Mouse (Mus musculus): ENCODE measurements at regions not wholly inside any gene's neighbourhood (a gene's known extent, or its start where the extent isn't known, plus 50 kb on each side); places are given as distances from the start of the nearest gene placed in this dataset.

DNA sequence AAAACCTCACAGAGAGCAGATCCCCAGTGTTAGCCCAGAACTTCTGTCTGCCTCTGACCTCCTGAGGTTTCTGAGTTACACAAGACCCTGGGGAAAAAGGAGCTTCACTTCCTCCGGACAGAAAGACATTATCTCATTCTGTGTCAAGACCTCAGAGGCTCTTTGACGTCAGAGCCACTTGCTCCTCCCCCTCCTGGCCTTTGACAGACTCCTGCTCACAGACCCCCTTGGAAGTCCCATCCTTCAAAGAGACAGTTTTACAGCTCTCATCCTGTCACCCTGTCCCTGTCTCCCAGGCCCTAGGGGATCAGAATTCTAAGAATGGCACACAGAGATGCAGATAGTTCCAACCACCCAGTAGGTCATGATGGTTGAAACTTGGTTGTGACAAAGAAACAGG lies 206.2 kb upstream of the Tnp1 start:
- no peak for DNase-seq (ENCODE audit: low spot score)

DNA sequence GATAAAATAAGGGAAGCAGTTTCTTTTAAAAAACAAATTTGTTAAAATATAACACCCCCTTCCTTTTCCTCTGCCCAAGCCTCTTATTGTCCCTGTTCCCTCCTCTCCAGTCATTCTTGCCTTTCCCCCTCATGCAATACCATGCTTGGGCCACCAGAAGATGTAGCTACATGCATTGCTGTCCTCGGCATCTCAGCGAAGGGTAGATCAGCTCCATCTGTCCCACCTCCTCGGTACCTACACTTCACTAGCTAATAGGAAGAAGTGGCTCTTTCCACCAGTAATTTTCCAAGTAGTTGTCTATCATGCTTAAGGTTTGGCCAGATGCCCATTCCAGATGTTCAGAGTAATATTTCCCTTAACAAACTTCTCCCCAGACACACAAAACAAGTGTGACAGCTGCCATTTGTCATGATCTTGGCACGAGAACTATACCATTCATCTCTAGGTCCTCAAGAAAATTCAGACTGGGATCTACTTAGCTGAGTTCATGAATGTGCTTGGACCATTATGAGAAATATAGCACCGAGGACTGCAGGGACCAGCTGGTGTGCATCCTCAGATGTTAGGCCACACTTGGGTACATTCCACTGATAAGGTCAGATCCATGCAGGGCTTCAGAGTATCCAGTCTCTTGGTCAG lies 198.7 kb upstream of the Tnp1 start:
- no peak for DNase-seq (ENCODE audit: low spot score)

GRCm38 (mm10) chr1:73207421-73207820 lies 191.7 kb upstream of the Tnp1 start:
- no peak for DNase-seq (ENCODE audit: low spot score)

- no peak for DNase-seq (ENCODE audit: low spot score)
Observed at GRCm38 (mm10) chr1:73205788-73206187, 190.1 kb upstream of the Tnp1 start.

DNA sequence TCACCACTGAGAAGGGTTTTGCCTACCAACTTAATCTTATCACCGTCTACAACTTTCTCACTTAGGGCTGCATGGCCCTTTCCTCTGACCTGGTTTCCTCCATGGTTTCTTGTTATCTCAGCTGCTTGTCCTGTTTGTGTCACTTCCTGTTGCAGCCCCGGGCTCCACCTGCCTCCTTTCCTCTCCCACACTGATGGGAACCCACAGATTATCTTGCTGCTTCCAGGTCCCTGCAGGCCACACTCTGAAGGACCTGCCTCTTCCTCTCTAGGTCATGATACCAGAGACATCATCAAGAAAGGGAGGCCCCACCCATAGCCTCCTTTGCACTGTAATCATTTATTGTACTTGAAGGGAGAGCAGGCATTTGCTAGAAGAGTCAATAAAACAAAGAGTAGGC lies 184.4 kb upstream of the Tnp1 start:
- DNase-seq (ENCODE audit: low spot score): no peak

GRCm38 (mm10) chr1:73190832-73191231 lies 175.1 kb upstream of the Tnp1 start:
- DNase-seq (ENCODE audit: low spot score): no peak

DNA sequence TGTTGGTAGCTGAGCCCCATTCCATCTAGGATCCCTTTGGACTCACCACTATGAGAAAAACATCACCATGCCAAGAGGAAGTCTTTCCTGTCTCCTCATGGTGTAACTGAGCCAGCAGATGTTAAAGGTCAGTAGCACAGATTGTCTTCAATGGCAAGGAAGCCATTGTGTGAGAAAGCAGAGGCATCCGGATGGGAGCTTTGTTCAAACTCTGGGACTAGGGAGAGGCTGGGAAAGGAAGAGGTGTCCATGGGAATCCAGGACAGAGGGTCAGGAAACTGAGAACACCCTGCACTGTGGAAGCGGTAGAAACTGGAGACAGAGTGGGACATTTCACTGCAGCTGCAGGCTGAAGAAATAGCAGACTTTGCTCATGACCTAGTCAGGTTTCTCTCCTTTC lies 173.1 kb upstream of the Tnp1 start:
- DNase-seq (ENCODE audit: low spot score): no peak

DNA sequence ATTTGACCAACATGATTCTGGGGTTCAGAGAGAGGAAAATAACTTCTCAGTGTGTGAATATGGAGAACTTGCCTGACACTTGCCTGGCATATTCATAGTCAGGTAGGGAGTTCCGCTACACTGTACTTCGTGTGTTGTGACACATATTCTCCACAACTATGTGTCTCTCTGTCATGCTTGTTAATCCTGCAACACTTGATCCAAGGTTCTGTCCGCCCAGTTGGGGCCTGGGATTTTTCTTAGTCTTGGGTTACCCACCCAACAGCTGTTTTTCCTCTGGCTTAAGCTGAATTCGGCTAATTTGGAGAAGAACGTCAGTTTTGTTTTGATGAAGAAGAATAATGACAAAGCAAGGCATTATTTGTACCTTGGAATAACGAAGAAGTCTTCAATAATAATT lies 168.8 kb upstream of the Tnp1 start:
- no peak for DNase-seq (ENCODE audit: low spot score)

DNA sequence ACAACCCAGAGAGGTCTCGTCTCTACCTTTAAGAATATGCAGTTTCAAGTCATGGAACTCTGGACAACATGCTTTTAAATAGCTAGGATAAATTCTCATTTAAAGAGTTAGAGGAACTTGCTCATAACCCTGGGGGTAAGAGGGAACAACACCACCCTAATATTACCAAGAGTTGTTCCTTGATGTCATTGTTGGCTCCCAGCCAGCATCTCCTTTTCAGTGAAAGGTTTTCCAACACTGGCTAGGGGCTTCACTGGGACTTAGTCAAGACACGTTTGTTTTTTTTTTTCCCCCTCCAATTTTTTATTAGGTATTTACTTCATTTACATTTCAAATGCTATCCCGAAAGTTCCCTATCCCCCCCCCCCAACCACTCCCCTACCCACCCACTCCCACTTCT lies 163.1 kb upstream of the Tnp1 start:
- DNase-seq (ENCODE audit: low spot score): no peak

- no peak for DNase-seq (ENCODE audit: low spot score)
Observed at GRCm38 (mm10) chr1:73177076-73177475, 161.4 kb upstream of the Tnp1 start.

DNA sequence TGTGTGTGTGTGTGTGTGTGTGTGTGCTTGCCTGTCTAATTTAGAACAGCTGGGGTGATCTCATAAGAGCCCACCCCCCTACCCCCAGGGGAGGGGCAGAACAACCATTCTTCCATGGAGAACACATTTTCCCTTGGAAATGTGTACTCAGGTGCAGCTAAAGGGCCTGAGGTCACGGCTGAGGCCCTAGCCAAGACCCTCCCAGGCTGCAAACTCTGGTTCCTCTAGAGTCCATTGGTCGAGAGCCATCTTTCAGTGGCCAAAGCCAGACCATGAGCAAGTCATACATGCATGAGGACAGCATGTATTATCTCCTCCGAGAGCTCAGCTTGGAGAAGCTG lies 154.9 kb upstream of the Tnp1 start:
- DNase-seq (ENCODE audit: low spot score): peak; percentile 21

- peak; percentile 27 for DNase-seq (ENCODE audit: low spot score)
Observed at GRCm38 (mm10) chr1:73169929-73170667, 154.4 kb upstream of the Tnp1 start.

DNA sequence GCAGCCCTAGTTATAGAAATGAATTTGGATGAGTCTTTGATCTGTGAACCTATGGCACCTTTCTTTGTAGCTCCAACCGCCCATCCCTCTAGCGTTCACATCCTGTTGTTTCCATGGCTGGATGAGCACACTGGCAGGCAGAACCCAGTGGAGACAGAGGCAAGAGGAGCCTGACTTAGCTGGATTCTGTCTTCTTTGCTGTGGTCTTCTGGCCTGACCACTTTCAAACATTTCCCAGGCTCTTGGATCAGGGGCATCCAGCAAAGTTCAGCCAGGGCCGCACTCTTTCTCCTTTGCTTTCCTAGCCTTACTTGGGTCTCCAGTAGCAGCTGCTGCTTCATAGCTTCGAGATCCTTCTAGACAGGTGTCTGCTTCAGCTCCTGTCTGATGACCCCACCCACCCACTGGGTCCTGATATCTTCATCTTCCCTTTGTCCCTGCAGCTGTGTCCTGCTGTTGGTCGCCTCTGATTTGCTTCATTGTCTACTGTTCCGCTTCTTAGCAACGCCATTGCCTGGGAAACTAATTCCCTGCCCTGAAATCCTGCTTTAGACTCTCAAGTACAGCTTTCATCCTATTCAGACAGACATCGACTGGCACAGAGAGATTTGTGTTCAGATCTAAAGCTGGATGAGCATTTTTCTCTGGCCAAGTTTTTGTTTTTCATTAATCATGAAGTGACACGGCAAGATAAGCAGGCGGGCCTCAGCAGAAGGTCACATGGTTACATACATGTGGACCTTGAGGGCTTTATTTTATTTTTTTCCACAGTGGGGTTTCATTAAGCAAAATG lies 153.6 kb upstream of the Tnp1 start:
- peak; percentile 39 for DNase-seq (ENCODE audit: low spot score)

DNA sequence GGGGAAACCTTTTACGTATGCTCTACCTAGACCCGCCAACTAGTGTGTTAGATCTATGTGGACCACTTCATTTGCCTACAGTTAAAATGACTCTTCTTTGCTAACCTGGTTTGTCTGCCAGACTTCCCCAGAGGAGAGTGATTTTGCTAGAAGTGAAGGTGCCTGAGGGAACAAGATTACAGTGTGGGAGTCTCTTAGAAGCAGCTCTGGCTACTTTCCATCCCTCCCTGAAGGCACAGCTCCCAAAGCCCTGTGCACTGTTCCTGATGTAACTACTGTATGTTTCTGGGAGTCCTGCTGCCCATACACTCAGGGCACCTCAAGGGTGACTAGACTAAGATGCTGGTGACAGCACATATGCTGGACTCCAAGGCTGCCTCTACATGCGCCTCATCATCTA lies 144.5 kb upstream of the Tnp1 start:
- DNase-seq (ENCODE audit: low spot score): no peak

DNA sequence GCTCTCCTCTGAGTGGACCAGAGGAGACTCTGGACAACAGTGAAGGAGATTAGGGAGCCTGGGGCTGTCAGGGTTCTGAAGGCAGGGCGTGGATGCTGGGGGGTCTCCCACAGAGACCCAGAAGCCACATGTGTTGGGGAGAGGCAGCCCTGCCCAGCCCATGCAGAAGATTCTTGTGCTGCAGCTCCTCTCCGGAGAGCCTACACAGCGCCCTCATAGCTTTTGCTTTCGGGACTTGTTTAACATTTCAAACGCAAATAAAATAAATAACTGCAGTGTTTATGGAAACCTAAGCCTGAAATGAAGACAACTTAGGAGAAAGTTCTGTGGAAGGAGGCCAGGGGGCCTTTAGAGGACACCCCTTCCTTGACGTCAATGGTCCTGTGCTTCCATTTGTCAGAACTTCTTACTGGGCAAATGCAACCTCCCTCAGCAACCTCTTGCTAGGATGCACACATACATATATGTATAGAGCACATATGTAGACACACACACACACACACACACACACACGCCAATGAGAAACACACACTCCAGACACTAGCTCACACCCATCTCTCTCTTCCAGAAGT lies 143.8 kb upstream of the Tnp1 start:
- no peak for DNase-seq (ENCODE audit: low spot score)

DNA sequence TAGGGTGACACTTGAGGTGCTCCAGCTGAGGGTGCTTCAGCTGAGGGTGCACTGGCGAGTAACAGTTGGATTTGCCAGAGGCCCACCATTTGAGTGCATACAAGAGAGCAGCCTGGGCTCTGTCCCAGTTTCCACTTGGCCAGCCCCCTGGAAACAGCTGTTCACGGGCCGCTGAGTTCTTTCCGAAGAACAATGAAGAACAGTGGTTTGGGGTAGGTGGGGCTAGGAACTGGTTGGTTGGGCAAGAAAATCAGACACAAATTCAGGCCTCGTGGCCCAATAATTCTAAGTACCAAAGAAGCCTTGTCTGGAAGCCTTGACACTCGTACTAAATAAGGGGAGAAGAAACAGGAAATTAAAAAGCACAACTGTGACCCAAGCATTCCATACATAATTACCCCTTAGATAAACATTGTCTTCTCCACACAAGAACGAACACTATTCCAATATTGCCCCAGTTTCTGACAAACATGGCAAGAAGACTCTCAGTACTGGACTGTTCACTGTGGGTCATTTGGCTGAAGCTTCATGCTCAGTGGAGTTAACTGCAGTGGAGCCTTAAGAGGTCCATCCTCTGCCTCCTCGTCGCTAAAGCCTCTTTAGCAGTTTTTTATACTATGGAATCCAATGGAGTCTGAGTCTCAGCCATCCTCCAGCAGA lies 137.9 kb upstream of the Tnp1 start:
- peak; percentile 58 for DNase-seq (ENCODE audit: low spot score)

DNA sequence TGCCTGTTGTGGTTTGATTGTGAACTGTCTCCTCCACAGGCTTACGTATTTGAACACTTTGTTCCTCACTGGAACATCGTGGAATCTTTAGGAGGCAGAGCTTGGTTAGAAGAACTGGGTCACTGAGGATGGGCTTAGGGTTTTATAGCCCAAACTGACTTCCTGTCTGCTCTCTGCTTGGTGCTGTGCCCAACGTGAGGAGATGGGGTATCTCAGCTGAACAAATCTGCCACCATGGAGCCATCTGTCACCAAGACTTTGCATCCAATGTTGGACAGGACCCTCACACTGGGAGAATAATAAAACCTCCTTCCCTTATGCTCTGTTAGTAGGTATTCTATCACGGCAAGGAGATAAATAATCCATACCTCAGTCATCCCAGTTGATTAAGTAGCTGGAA lies 134.2 kb upstream of the Tnp1 start:
- no peak for DNase-seq (ENCODE audit: low spot score)

DNA sequence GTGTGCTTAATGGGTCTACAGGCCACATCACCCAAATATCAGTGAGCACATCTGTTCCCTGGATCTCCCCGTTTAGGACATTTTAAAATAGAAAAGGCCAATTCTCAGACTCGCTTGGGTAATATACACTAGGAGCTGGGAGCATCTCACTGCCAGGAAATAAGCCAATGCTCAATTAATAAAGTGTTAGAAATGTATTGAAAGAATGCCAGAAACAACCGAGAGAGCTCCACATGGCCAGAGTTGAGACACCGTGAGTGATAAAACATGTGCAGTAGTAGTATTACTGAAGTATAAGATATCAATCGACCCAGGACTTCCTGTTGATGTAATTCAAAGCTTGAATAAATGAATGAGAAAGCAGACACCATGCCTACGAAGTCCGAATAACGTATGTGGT lies 127.1 kb upstream of the Tnp1 start:
- DNase-seq (ENCODE audit: low spot score): no peak

DNA sequence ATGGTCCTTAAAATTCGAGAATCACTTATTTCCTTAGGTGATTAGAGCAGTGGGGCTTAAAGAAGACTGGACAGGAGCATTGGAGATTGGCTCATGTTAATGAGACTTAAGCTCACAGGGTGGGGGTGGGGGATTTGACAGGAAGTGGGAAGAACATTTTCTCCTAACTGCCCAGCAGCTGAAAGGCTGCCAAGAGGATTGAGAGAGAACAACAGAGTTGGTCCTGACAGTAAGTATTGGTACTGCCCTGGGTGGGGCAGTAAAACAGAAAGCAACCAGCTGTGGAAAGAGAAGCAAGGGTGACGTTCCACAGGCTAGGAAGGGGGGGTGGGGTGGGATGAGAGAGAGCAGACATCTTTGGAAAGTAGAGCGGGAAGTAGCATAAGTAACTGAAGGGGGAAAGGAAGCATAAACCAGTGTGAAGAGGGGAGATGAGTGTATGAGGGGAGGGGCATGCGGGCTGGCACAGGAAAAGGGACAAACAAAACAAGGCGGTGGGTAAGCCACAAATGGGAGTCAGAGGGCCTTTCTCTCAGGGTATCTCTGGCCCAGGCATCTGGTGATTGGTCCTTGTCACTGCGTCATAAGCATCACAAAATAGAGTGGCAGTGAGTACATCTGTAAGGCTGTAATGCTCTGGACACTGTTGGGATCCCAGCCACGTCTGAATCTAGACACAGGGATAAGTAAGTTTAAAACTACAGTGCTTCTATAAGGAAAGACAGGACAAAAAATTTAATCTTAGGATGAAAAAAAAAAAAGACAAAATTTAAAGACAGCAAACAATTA lies 125.0 kb upstream of the Tnp1 start:
- no peak for DNase-seq (ENCODE audit: low spot score)

DNA sequence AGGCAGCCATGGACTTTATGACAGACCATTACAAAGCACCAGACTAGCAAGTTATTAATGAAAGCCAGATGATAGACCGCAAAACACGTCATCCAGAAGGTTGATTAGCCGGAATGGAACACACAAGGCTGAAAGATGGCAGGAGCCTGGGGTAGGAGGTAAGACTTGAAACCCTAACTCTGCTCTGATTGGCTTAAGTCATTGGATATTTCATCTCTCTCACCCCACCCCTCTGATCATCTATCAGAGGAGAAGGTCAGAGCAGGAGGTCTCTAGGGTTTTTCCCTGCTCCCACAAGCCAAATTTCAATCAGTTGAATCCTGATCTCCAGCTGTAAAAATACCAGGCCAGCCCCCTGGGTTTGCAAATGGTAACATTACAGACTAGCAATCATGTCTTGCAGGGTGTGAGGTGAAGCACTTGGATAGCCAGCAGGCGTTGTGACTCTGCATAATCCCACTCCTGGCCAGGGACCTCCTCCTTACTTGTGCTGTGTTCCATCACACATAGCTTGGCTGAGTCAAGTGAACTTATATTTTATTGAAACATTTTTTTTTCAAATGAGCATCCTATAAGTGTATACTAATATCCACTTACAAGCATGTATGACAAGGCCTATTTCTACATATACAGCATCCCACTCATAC lies 114.6 kb upstream of the Tnp1 start:
- no peak for DNase-seq (ENCODE audit: low spot score)

- DNase-seq (ENCODE audit: low spot score): no peak
Observed at GRCm38 (mm10) chr1:73123012-73123411, 107.3 kb upstream of the Tnp1 start.

Measured in retina, embryonic 14.5 days (tissue).